Mouse (Mus musculus): ENCODE measurements around the gene Ngdn.
"Not testable (repeated sequence)": the region's sequence is repeated elsewhere in the genome, so short reads cannot be mapped to it uniquely, and the experiment has no call there.

The Ngdn gene

DNA sequence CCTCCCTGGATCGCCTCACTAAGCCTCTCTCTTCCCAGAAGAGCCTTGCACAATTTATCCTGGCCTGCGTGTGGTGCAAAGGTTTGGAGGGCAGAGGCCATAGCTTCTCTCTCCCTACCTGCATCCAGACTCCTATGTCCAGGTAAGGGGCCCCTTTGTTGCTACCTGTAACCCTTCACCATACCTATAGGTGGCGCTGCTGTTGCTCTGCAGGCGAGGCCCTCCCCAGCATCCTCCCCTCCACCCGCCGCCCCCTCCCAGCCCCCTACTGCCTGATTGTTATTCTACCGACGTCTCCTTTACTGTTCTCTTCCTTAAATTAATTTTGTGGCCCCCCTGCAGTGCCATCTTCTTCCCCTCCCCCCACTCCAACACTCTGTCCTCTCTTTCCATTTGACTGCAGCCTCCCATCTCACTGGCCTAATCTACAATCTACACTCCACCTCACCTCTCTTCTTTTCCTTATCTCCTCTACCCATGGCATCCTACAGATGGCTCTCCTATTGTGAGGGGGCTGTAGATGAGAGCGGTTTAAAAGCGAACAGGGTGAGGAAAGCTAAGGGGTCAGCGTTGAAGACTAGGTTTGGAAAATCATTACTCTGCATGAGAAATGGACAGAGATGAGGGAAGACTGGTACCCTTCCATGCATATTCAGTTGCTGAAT lies 13.9 kb downstream of the Ngdn start:
- no peak for DNase-seq (ENCODE audit: low spot score)

- no peak for DNase-seq (ENCODE audit: low spot score)
Measured at GRCm38 (mm10) chr14:55032695-55033225, 17.5 kb downstream of the Ngdn start.

- DNase-seq (ENCODE audit: low spot score): not testable (repeated sequence)
Measured at GRCm38 (mm10) chr14:55043694-55044093, 28.4 kb downstream of the Ngdn start.

DNA sequence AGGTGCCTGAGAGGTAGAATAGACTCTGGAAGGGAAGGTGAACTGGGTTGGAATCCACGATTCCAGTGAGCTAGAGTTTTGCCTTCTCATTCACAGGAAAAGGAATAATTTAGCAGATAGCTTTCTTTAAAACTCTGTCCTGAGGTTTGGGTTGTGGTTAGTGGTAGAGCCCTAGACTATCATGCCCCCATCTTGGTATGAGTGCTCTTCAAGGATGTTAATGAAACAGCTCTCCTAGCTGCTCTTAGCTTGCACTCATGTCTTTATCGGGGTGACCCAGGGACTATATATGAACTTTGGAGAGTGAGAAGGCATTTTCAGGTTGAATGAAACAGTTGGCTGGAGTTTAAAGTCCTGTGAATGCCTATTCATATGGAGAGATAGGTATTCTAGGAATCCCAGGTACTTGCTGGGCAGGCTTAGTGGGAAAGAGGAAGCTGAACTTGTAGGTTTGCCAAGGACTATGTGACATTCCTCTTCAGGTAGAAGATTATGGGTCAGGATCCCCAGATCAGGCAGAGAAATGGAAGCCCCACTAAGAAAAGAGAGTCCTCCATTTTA lies 32.8 kb downstream of the Ngdn start:
- DNase-seq (ENCODE audit: low spot score): no peak

DNA sequence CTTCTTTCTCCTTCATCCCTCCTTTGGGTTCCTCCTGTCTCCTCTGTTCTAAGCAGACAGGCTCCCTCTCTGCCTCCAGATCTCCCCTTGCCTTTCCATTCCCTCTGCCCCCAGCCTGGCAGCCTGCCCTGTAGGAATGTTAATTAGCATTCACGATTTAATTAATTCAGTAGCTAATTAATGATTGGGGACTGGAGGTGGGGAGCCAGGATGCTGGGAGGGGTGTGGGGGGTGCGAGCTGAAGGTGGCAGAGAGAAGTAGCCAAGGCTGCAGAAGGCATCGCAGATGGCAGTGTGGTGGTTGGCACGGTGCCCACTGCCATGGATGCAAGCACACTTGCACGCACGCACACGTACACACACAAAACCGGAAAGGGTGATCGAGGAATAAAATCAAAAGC lies 37.2 kb downstream of the Ngdn start:
- DNase-seq (ENCODE audit: low spot score): no peak

DNA sequence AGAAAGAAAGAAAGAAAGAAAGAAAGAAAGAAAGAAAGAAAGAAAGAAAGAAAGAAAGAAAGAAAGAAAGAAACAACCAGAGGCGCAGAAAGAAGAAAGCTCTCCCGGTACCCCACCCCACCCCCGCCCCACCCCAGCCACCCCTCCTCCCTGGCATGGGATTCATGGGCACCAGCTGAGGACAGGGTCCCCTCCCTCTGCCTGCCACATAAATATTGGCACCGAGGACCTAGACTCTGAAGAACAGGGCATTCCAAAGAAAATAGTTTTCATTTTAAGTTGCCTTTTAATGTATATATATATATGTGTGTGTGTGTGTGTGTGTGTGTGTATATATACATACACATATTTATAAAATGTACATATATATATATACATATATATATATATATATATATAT lies 37.8 kb downstream of the Ngdn start:
- no peak for DNase-seq (ENCODE audit: low spot score)

DNA sequence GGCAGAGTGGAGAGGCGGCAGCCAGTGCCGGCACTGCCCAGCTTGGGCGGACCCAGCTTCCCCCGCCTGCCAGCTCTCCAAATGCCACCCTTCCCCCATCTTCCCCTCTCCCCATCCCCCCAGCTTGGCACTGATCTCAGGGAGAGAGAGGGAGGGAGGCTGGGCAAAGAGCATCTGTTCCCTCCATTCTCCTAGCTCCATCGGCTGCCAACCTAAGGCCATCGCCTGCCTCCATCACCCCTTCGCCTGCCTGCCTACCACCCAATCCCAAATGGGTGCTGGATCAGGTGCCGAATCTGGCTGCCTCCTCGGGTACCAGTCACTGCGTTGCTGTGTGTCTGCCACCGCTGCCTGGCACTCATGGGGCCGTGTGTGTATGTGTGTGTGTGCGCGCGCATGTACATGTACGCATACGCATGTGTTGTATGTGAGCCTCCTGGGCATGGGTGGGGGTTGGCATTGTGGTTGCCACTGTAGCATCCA lies 38.5 kb downstream of the Ngdn start:
- DNase-seq (ENCODE audit: low spot score): no peak

DNA sequence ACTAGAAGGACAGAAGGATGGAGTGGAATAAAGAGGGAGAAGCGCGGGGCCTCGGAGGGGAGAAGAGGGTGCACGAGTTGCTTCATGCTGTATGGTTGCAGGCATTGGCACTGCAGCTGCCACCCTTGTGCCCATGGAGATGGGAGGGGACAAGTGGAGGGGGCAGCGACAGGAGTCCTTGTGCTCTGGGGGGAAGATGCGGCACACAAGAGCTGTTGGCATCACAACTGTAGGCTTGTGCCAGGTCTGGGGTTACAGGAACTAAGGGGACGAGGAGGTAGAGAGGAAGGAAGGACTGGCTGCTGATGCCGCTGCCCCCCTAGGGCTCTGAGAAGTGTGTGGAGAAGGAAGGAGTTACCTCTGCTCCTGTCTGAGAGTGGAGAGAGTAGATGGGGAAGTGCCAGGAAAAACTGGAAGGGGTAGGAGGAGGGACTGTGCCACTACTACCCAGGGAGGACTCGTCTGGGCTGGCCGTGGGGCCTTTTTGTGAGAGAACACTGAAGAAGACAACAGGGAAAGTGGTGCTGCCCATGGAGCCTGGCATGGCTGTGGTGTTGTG lies 39.0 kb downstream of the Ngdn start:
- DNase-seq (ENCODE audit: low spot score): no peak

- DNase-seq (ENCODE audit: low spot score): no peak
Measured at GRCm38 (mm10) chr14:55055167-55055834, 40.0 kb downstream of the Ngdn start.

DNA sequence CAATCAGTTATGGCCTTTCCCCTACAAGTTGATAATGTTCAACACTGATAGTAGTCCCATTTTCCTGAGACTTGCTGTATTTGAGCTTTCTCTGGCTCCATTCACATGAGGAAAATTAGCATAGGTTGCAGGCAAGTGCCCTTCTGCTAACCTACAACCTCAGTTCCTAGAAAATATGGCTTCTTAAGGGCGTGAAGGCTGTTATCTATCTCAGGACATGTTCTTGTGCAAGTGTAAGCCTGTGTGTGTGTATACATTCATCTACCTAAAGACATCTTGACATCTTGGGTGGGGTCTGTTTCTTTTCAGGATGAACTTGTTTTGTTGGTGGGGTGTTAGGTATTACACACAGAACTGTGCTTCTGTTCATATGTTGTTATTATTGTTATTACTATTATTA lies 43.8 kb downstream of the Ngdn start:
- DNase-seq (ENCODE audit: low spot score): no peak

GRCm38 (mm10) chr14:55059931-55060330 lies 44.7 kb downstream of the Ngdn start:
- DNase-seq (ENCODE audit: low spot score): no peak

GRCm38 (mm10) chr14:55061845-55062244 lies 46.6 kb downstream of the Ngdn start:
- no peak for DNase-seq (ENCODE audit: low spot score)

- DNase-seq (ENCODE audit: low spot score): no peak
Measured at GRCm38 (mm10) chr14:55062626-55063025, 47.4 kb downstream of the Ngdn start.

DNA sequence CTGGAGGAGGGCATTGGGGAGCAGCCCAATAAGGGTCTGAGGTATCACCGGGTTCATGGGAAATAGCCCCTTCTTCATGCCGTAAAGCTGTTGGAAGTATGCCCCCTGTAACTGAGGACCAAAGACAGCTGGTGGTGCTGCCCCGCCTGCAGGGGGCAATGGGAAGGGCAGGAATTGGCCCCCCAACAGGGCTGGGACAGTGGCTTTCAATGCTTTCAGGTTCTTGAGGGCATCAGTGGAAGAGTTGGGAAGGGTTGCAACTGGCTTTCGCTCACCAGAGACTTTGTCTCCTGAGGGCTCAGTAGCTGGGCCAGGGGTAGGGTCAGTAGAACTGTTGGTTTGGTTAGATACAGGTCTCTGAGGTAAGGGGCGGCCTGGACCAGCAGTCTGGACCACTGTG lies 47.9 kb downstream of the Ngdn start:
- DNase-seq (ENCODE audit: low spot score): no peak

DNA sequence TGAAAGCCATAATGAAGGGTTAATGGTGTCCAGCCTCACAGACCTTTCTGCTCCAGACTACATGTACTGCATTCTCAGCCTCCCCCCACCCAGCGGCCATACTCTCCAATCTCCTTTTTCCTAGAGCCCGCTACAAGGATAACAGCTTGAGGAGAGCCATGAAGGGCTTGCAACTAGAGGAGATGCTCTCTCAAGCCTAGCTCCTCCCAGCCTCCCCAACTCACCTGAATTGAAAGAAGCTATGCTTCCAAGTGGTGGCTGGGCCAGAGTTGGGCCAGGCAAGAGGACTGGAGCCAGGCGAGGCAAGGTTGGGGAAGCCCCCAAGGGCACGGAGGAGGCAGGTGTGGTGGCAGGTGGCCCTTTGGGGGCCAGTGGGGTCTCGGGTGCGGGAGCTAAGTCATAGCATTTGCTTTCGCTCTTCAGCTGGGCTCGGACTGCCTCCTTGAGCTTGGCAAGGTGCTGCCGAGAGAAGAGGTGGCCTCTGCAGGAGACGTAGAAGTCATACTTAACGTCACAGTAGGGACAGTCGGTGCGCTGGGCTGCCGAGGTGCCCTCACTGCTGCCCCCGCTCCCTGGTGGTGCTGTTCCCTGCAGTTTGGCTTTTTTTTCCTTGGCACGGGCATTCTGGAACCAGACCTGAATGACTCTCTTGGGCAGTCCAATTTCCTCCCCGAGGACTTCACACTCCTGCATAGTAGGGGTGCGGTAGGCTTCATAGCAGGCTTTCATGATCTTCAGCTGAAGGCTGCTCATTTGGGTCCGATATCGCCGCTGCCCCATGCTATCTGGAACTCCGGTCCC lies 48.5 kb downstream of the Ngdn start:
- no peak for DNase-seq (ENCODE audit: low spot score)

DNA sequence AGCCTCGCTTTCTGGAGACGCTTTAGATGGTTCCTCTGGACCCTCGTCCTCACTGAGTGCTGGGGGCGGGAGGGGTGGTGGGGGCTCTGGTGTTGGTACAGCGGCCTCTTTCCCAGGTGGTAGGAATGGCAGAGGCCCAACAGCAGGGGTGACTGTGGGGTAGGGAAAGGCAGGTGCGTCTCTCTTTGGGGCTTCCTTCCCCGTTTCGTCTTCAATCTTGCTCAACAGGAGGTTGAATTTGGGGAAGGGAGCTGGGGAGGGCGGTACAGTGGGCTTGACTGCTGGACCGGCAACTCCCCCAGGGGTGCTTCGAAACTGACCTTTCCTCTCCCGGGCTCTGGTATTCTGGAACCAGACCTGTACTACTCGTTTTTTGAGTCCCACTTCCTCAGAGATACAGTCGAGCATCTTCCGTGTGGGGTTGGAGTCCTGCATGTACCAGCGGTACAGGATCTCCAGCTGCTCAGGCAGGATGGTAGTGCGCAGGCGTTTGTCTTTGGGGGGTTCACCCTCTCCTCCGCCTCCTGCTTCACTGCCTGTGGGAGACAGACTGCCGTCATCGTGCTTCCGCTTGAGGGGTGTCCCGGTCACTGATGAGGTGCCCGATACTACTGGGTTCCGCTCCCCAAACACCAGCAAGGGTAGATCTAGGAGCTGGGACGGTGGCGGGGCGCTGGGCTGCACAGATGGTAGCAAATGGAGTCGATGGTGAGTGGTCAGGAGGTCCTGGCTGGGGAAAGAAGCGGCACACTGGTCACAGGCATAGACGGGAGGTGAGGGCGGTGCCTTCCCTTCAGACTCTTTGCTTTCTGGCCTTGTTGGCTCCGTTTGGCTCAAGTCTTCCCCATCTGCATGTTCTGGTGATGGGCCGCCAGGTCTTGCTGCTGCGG lies 49.5 kb downstream of the Ngdn start:
- DNase-seq (ENCODE audit: low spot score): no peak

- no peak for DNase-seq (ENCODE audit: low spot score)
Measured at GRCm38 (mm10) chr14:55065391-55065790, 50.1 kb downstream of the Ngdn start.

DNA sequence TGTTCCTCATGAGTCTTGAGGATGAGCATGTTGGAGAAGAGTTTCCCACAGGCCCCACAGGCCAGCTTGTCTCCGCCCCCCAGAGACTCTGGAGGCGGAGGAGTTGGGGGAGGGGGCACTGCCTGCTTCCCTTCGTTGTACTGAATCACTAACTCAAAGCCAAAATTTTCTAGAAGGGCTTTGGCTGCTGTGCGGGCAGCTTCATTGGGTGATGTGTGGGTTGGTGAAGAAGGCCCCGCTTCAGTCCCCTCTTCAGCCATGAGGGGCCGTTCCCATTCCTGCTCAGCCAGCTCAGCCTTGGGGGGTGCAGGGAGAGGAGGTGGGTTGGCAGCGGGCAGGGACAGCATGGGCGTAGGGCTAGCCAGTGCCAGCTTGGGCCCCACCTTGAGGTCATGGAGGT lies 50.8 kb downstream of the Ngdn start:
- no peak for DNase-seq (ENCODE audit: low spot score)

DNA sequence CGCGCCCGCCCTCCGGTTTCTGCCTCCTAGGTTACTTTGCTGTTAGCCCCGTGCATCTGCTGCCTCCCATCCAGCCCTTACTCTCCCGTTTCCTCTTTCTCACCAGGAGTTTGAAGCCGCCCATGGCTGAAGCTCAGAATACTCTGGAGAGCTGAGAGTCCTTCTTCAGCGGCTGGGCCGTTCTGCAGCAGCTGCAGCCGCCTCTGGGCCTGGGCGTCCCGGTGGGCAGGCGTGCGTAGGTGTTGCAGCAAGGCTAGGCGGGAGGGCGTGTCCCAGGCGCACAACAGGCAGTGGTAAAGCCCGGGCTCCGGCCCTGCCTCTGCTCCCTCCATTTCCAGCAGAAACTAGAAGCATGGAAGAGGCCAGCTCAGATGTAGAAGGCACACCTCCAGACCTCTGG lies 56.5 kb downstream of the Ngdn start:
- no peak for DNase-seq (ENCODE audit: low spot score)

Data from adipocyte (in vitro differentiated cells).